Mouse (Mus musculus) stomach, postnatal 0 days (tissue): Measurements from ENCODE around the gene Cnr2.

Source experiments
- CTCF ChIP-seq: IDR thresholded peaks from 2 replicates; pipeline ENCODE4 v1.5.1; 2016; ENCODE audit warnings: antibody characterized with exemption, low read depth, mild to moderate bottlenecking, moderate library complexity
- EP300 ChIP-seq: optimal IDR thresholded peaks from 2 replicates; pipeline ENCODE3; 2016; ENCODE audit warnings: antibody characterized with exemption

- no peak; the same call in 1 of the 2 replicates for TF ChIP-seq CTCF
- peak; percentile 80 for TF ChIP-seq EP300
These were observed 21.5 kb upstream of the Cnr2 start, which contains the start of gene Pnrc2 for GRCm38 (mm10) chr4:135873526-135874202.
